Mouse (Mus musculus): ENCODE measurements around the gene Fbxo46.

The Fbxo46 gene

DNA sequence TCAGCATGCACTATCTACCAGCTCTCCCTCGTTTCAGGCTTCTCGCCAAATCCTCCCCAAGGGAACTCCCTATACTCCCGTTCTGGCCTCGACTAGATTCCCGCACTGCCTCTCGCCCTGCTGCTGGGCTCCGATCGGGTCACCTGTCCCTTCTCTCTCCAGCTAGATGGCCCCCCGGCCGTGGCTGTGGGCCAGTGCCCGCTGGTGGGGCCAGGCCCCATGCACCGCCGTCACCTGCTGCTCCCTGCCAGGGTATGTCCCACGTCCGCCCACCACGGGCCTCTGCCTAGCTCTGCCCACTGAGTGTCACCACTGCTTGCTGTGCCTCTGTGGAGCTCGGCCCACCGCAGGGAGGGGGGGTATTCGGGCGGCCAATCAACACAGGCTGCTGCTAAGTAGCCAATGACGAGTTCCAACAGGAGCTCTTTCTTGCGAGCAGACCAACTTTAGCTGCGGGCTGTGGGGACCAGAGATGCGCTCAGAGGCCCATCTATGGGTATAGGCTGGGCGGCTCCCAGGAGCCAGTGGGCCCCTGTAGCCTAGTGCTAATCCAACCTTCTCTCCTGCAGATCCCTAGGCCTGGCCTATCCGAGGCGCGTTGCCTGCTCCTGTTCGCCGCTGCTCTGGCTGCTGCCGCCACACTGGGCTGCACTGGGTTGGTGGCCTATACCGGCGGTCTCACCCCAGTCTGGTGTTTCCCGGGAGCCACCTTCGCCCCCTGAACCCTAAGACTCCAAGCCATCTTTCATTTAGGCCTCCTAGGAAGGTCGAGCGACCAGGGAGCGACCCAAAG, 27.1 kb upstream of the Fbxo46 start:
- in situ Hi-C loops (cut with MboI; ENCODE audit: unreplicated experiment in 2 of 2): loop anchor here (5.0 kb wide), 2 partner anchors 85 to 195 kb away; no protein-coding TSS in a partner anchor

DNA sequence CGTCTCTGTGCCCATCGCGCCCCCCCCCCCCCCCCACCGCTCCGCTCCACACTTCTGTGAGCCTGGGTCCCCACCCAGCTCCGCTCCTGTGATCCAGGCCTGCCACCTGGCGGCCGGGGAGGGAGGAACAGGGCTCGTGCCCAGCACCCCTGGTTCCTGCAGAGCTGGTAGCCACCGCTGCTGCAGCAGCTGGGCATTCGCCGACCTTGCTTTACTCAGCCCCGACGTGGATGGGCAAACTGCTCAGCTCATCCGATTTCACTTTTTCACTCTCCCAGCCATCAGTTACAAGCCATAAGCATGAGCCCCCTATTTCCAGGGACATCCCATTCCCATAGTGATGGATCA, 26.5 kb upstream of the Fbxo46 start:
- in situ Hi-C loops (cut with MboI; ENCODE audit: unreplicated experiment in 2 of 2): loop anchor here (5.0 kb wide), 2 partner anchors 86 to 196 kb away; no protein-coding TSS in a partner anchor

DNA sequence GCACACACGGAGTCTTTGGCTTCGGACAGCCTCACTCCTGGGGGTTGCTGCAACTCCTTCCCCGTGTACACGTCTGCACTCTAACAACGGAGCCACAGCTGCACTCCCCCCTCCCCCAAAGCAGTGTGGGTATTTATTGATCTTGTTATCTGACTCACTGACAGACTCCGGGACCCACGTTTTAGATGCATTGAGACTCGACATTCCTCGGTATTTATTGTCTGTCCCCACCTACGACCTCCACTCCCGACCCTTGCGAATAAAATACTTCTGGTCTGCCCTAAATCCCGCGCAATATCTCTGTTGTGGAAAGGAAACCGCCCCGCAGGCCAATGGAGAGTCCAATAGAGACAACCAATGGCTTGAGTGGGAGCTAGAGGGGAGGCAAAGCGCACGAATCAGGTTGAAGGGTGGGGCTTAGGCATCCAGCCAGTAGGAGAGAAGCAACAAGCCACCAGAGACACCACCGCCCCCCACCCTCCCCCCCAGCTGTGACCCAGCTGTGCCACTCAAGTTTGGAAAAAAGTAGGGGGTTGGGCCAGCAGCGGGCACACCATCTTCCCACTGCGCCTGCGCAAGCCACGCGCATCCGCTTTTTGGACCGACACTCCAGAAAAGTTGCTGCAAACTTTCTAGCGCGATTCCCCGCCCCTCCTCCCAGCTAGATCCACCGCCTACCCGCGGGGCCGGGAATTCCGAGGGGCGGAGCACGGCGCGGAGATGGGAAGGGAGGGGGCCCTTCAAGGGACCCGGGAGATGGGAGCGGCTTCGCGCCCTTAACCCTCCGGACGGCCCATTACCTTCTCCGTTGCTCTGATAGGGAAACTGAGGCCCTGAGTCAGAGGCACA, 25.9 kb upstream of the Fbxo46 start:
- in situ Hi-C loops (cut with MboI; ENCODE audit: unreplicated experiment in 2 of 2): loop anchor here (5.0 kb wide), 2 partner anchors 86 to 196 kb away; no protein-coding TSS in a partner anchor

DNA sequence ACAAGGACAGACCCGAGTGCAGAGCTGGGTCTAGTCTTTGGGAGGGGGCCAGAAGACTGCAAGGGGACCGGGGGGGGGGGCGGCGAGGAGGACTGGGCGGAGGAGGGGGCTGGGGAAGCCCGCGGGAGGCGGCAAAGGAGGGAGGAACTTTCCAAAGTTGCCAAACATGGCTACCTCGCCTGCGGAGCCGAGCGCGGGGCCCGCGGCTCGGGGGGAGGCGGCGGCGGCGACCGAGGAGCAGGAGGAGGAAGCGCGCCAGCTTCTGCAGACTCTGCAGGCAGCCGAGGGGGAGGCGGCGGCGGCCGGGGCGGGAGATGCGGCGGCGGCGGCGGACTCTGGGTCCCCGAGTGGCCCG, 25.2 kb upstream of the Fbxo46 start, which contains the start of gene Six5:
Gene Six5 (plus strand): TSS at position 124 of the 355 bp plus-strand sequence.
- in situ Hi-C loops (cut with MboI; ENCODE audit: unreplicated experiment in 2 of 2): loop anchor here (5.0 kb wide), 2 partner anchors 87 to 197 kb away; no protein-coding TSS in a partner anchor

DNA sequence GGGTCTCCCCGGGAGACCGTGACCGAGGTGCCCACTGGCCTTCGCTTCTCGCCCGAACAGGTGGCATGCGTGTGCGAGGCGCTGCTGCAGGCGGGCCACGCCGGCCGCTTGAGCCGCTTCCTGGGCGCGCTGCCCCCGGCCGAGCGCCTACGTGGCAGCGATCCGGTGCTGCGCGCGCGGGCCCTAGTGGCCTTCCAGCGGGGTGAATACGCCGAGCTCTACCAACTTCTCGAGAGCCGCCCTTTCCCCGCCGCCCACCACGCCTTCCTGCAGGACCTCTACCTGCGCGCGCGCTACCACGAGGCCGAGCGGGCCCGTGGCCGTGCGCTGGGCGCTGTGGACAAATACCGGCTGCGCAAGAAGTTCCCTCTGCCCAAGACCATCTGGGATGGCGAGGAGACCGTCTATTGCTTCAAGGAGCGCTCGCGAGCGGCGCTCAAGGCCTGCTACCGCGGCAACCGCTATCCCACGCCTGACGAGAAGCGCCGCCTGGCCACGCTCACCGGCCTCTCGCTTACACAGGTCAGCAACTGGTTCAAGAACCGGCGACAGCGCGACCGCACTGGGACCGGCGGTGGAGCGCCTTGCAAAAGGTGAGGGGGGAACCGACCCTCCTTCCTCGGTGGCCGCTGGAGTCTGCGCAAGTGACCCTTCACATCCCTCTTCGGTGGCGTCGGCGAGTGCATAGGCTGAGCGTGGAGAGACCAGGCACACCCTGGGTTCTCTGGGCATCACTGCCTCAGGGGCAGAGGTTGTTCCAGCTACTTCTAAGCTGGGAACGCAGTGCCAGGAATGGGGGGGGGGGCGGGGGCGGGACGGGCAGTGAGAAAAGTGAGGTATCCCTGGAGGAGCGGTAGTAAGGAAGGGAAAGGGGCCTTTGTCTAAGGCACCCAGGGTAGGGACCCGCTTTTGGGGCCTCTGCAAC, 24.6 kb upstream of the Fbxo46 start:
- in situ Hi-C loops (cut with MboI; ENCODE audit: unreplicated experiment in 2 of 2): loop anchor here (5.0 kb wide), 2 partner anchors 88 to 198 kb away; no protein-coding TSS in a partner anchor

DNA sequence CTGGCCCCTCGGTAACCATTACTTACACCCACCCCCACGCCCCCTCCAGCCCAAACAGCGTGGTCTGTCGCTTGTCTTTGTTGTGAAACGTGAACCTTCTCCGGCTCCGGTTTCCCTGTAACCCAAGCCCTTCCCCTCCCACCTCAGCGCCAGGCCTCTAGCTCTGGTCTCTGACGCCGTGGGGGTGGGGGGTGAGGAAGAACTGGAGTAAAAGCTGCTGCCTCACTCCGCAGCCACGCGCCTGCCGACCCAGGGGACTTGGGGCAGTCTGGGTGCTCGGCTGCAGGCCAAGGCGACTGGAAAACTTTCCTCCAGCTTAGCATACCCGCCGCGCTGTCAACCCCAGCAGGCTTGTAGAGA, 23.9 kb upstream of the Fbxo46 start:
- in situ Hi-C loops (cut with MboI; ENCODE audit: unreplicated experiment in 2 of 2): no loop called here

DNA sequence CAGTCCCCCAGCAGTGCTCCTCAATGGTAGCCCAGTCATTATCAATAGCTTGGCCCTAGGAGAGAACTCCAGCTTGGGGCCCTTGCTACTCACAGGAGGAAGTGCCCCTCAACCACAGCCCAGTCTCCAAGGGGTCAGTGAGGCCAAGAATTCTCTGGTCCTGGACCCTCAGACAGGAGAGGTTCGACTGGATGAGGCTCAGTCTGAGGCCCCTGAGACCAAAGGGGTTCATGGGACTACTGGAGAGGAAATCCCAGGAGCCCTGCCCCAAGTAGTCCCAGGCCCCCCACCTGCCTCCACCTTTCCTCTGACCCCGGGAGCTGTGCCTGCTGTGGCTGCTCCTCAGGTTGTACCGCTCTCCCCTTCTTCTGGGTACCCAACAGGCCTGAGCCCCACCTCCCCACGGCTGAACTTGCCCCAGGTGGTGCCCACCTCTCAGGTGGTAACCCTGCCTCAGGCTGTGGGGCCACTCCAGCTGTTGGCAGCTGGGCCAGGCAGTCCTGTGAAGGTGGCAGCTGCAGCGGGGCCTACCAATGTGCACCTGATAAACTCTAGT, 23.2 kb upstream of the Fbxo46 start:
- in situ Hi-C loops (cut with MboI; ENCODE audit: unreplicated experiment in 2 of 2): no loop called here

DNA sequence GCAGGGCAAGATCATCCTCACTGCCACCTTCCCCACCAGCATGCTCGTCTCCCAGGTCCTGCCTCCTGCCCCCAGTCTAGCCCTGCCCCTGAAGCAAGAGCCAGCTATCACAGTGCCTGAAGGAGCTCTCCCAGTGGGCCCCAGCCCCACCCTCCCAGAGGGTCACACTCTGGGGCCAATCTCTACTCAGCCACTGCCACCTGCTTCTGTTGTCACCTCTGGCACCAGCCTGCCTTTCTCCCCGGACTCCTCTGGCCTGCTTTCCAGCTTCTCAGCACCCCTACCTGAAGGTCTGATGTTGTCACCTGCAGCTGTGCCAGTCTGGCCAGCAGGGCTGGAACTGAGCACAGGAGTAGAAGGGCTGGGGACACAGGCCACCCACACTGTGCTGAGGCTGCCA, 22.4 kb upstream of the Fbxo46 start:
- in situ Hi-C loops (cut with MboI; ENCODE audit: unreplicated experiment in 2 of 2): no loop called here

DNA sequence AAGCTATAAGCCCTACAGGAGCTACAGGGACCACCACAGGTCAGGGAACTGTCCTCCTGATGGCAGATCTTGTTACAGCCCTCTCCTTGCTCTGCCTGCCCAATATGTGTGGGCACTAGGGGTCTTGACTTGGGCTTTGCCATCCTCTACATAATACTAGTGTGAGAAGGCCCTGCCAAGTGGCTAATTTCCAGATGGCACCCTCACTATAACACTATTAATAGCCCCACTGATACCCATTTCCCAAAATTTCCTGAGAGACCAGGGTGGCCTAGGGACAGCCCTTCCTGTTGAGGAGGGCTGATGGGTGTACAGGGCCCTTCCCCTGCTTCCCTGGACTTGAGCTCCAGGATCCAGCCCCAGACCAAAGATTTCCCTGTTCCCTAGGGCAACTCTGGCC, 21.8 kb upstream of the Fbxo46 start:
- in situ Hi-C loops (cut with MboI; ENCODE audit: unreplicated experiment in 2 of 2): no loop called here

DNA sequence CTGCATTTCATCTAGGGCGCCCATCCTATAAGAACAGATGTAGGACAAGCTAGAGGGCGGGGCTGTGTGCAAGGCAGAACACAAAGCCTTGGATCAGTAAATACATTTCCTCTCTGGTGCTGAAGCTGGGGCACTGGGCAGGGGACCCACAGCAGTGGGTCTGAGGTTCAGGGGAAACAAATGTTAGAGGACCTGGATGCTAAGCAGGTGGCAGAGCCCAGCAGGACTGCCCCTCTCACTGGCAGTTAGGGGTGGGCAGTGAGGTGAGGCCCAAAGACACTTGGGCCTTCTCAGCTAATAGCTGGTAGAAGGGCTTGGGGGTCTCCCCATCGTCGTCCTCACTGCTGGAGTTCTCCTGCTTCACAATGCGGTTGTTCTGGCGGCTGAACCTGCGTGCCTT, 20.8 kb upstream of the Fbxo46 start:
- in situ Hi-C loops (cut with MboI; ENCODE audit: unreplicated experiment in 2 of 2): no loop called here

DNA sequence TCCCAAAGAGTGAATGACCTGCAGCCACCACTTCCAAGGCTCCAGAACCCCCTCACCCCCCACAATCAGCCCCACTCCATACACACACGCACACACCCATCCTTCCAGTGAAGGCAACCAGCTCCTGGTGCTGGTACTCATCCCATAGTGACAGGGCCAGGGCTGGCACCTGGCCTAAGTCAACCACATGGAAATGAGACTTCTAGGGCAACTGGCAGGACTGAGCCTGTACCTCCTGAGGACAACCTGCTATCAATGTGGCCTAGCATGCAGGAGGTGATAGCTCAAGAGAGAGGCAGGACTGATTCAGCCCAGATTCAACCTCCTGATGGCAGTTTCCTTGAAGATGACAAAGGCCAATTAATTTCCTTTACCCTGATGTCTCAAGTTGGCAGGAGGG, 19.4 kb upstream of the Fbxo46 start:
- in situ Hi-C loops (cut with MboI; ENCODE audit: unreplicated experiment in 2 of 2): no loop called here

DNA sequence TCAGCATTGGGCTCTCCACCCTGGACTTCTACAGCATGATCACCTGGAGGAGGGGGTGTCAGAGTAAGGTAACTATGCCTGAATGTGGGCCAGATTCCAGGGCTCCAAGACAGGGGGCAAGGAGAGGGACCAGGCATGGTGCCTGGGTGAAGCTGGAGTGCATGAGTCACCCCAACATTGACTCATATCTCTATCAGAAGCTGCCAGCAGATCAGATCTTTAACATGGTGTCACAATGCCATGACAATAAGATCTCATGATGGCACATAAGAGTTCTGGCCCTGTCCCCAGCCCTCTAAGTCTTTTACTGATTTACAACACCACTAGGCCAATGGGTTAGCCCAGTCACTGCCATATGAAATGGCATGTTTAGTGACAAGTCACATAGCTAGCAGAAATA, 15.9 kb upstream of the Fbxo46 start:
- in situ Hi-C loops (cut with MboI; ENCODE audit: unreplicated experiment in 2 of 2): no loop called here

DNA sequence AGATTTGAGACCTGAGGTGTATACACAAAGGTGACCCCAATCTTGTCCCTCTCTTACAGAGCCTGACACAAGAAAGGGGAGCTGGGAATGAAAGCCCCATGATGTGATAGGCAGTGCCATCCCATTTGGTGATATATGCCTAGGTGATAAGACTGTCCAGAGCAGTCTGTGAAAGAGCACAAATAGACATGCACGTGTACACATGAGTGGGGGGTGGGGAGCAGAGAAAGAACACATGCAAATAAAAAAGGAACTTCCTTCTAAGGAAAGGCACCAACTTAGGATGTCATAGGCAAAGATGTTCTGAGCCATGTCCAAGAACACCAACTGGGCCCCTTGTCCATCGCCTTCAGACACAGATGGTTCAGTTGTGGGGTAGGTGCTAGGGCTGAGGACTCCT, 15.2 kb upstream of the Fbxo46 start:
- in situ Hi-C loops (cut with MboI; ENCODE audit: unreplicated experiment in 2 of 2): no loop called here

DNA sequence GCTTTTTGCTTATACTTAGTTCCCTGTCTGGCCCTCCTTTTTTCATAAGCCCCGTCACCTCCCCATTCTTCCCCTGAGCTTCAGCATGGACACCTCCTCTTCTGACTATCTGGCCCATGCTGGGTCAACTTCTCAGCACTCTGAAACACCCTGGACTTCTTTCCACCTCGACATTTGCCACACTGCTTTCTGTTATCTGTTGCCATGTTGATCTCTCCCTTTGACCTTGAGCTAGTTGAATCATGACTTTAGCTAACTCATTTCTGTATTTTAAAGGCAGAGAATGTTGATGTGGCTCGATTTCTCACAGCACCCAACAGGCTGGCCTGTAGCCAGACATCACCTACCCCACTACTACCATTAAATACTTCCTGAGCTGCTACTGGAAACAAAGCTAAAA, 12.2 kb upstream of the Fbxo46 start:
- in situ Hi-C loops (cut with MboI; ENCODE audit: unreplicated experiment in 2 of 2): no loop called here

DNA sequence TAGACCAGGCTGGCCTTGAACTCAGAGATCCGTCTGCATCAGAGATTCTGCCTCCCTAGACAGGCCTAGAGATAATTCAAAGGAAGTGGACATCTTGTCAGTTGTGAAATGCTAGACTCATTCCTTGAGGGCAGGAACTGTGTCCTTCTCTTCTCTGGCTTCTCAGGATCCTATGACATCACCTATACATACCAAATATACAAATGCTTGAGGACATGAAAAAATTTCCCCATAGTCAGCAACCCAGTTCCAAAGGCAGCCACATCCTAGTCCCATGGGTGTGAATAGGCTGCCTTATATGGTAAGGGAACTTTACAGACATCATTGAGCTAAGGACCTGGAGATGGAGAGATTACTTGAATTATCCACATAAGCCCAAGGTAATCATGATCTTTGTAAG, 10.1 kb upstream of the Fbxo46 start:
- in situ Hi-C loops (cut with MboI; ENCODE audit: unreplicated experiment in 2 of 2): no loop called here

DNA sequence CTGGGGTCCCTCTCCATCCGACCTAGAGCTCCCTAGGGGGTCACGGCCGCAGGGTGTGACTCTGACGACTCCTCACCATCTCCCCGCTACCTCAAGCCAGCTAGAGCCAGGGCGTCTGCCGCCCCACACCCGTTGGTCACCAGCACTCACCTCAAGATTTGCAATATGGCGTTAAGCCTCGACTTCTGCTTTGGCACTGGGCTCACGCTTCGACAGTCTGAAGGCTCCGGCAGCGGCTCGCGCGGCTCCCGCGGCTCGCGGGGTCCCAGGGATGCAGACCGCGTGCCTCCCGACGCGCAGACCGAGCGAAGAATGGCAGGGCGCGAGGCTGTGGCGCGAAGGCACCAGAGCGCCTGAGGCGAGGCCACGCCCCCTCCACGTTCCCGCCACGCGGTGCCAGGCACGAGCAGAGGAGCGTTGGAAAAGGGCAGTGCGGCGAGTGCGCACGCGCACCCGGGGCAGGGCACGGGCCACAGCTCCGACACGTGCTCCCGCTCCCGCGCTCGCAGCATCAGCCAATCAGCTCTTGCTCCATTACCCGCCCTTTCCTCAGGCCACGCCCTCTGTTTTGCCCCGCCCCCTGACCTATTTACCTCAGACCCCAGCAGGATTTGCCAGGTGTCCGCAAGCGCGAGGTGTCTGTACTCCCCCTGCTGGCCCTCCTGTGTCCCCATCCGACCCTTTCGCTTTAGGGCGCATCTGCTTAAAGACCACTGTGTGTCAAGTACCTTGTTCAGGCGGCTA, 1.5 kb upstream of the Fbxo46 start, which contains the start of gene Gm4969:
Gene Gm4969 (minus strand): TSS at position 341 of the 744 bp plus-strand sequence.
- in situ Hi-C loops (cut with MboI; ENCODE audit: unreplicated experiment in 2 of 2): no loop called here

DNA sequence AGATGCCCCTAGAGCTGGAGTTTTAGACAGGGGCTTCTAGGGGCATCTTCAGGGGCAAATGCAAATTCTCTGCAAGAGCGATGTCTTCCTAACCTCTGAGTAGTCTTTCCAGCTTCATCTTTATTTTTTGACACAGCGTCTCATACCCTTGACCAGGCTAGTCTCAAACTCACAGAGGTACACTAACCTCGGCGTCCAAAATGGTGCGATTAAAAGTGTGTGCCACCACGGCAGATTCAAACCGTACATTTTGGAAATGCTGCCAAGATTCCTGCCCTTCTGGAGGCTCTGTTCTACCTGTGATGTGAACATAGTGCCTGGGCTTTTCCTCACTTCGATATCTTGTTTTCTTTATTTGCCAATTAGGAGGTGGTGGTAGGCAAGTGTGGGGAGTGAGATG, 576 bp upstream of the Fbxo46 start:
- in situ Hi-C loops (cut with MboI; ENCODE audit: unreplicated experiment in 2 of 2): no loop called here

DNA sequence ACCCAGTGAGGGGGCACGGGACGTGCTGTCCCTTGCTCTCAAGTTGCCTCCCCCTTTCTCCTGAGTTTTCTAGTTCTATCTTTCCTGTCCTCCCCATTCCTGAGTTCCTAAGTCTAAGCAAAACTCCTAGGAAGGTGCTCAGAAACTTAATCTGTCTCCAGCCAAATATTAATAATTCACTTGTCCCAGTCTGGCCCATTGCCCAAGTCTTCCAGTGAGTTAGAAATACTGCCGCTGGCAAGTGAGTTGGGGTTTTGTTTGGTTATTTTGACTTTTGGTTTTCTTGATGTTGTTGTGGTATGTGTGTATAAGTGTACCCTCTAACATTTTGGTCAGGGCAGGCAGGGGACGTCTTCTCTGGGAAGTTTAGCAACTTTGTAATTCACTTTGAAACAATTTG, 2.0 kb downstream of the Fbxo46 start:
- in situ Hi-C loops (cut with MboI; ENCODE audit: unreplicated experiment in 2 of 2): no loop called here

DNA sequence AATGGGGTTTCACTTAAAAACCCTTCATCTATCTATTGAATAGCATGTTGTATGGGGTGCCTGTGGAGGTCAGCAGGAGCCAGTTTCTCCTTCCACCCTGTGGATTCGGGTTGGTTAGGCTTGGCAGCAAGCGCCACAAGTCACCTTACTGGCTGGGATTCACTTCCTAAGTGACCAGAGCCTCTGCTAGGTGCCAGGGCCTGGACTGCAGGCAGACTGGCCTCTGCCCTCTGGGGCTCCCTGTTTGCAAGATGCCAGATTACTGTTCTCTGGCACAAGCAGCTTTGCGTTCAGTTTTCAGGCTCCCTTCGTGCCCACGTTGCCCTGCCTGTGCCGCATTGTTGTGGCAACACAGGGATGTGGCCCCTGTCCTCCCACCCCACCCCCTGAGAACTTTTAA, 5.1 kb downstream of the Fbxo46 start:
- in situ Hi-C loops (cut with MboI; ENCODE audit: unreplicated experiment in 2 of 2): no loop called here

DNA sequence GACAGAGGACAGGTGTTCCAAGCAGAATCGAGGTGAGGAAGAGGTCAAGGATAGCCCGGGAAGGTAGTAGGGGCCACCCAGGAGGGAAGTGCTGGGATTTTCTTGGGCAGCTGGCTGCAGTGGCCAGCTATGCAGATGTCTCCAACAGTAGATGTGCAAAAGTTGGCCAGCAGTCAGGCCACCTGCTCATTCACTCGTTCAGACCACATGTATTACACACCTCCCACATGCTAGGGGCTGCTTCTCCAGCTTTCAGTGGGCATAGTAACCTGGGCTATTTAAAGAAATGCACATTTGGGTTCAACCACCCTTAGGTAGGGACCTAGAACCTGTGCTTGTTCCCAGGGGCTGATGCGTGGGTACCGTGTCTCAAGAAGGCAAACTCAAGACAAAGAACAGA, 8.1 kb downstream of the Fbxo46 start:
- in situ Hi-C loops (cut with MboI; ENCODE audit: unreplicated experiment in 2 of 2): no loop called here

Measured in v-Abl transformed pro-B cells (cell line).